Mouse (Mus musculus) bone marrow, adult 2 months (tissue): ENCODE measurements at regions not wholly inside any gene's neighbourhood (a gene's known extent, or its start where the extent isn't known, plus 50 kb on each side); places are given as distances from the start of the nearest gene placed in this dataset.

Source experiments
- CTCF ChIP-seq: fragments of 200-500 bp; IDR thresholded peaks from 2 replicates; pipeline ENCODE4 v1.5.1; 2011; ENCODE audit warnings: low read length, control low read depth; ENCODE audit not compliant: control insufficient read depth, insufficient read depth
- POLR2A ChIP-seq: fragments of 200-500 bp; IDR thresholded peaks from 2 replicates; pipeline ENCODE4 v1.6.1; 2011; ENCODE audit warnings: low read depth, mild to moderate bottlenecking, control low read depth, low read length, borderline replicate concordance; ENCODE audit not compliant: control insufficient read depth

- TF ChIP-seq POLR2A = no peak
- TF ChIP-seq CTCF = no peak
Observed at GRCm38 (mm10) chr12:25389202-25389601, 292.3 kb upstream of the Id2 start.
